8 mouse cellular contexts compared by ENCODE assay signal in genomic region chr5:74792301-74792700, GRCm38 (mm10).
DNase-seq lines count a peak whose midpoint lies in the region; ATAC-seq and TF ChIP-seq lines count a peak whose summit lies in the region.

No protein-coding gene starts in this region.

- peaks cover 6% of the 10 kb centered on the region; the same call in 1 of the 2 replicates for H3K9me3 ChIP-seq in E14TG2a.4 (ENCODE audit: low read length)
- 0 out of 2 replicates have a peak, but pooled peaks cover 3% of the 10 kb centered on the region for H3K9me3 ChIP-seq in forebrain, embryonic 16.5 days (ENCODE audit: control insufficient read depth, low read length)
- H3K9me3 ChIP-seq in heart, postnatal 0 days (replicated peaks; ENCODE audit: control insufficient read depth, low read length): no peaks in the 10 kb centered on the region
- no peaks in the 10 kb centered on the region for H3K9me3 ChIP-seq in liver, embryonic 12.5 days (replicated peaks)
- H3K9me3 ChIP-seq in neural tube, embryonic 12.5 days: no peaks in the 10 kb centered on the region

- no peak for TF ChIP-seq CTCF in E14TG2a.4 (conservative IDR thresholded peaks at IDR 0.05; ENCODE audit: low read length)
- peak; percentile 39 for TF ChIP-seq CTCF in heart, postnatal 0 days (IDR thresholded peaks at IDR 0.05; ENCODE audit: low read depth)

- H3K27me3 ChIP-seq in E14TG2a.4 (ENCODE audit: insufficient read depth, low read length): peaks cover 4% of the 10 kb centered on the region; the same call in 1 of the 2 replicates
- H3K27me3 ChIP-seq in forebrain, embryonic 16.5 days (replicated peaks; ENCODE audit: control insufficient read depth, insufficient read depth, low read length): no peaks in the 10 kb centered on the region; the same call in 1 of the 2 replicates
- H3K27me3 ChIP-seq in heart, postnatal 0 days (ENCODE audit: control insufficient read depth, insufficient read depth, low read length): no peaks in the 10 kb centered on the region
- H3K27me3 ChIP-seq in liver, embryonic 12.5 days (replicated peaks): no peaks in the 10 kb centered on the region
- H3K27me3 ChIP-seq in neural tube, embryonic 12.5 days (replicated peaks): 0 out of 2 replicates have a peak, but pooled peaks cover 4% of the 10 kb centered on the region

- peak overlapping the region; percentile 48 for H3K4me2 ChIP-seq in forebrain, embryonic 16.5 days (ENCODE audit: low read length)
- peak overlapping the region; percentile 38 for H3K4me2 ChIP-seq in heart, postnatal 0 days (ENCODE audit: low read depth, low read length)
- H3K4me2 ChIP-seq in liver, embryonic 12.5 days: peak overlapping the region; percentile 14
- peak overlapping the region; percentile 44 for H3K4me2 ChIP-seq in neural tube, embryonic 12.5 days (replicated peaks)

- peak overlapping the region; percentile 25; the same call in 1 of the 2 replicates for H3K9ac ChIP-seq in forebrain, embryonic 16.5 days (replicated peaks; ENCODE audit: low read depth, low read length)
- H3K9ac ChIP-seq in heart, postnatal 0 days (replicated peaks; ENCODE audit: low read depth, low read length): no peak overlapping the region
- no peak overlapping the region for H3K9ac ChIP-seq in liver, embryonic 12.5 days
- H3K9ac ChIP-seq in neural tube, embryonic 12.5 days: 0 out of 2 replicates have a peak overlapping the region, but pooled peaks have one; percentile 18

- H3K4me1 ChIP-seq in E14TG2a.4 (replicated peaks; ENCODE audit: low read depth, low read length): peaks cover 21% of the 10 kb centered on the region
- peaks cover 7% of the 10 kb centered on the region for H3K4me1 ChIP-seq in forebrain, embryonic 16.5 days (replicated peaks; ENCODE audit: control insufficient read depth, insufficient read depth, low read length)
- 0 out of 2 replicates have a peak, but pooled peaks cover 8% of the 10 kb centered on the region for H3K4me1 ChIP-seq in heart, postnatal 0 days (ENCODE audit: control insufficient read depth, insufficient read depth)
- H3K4me1 ChIP-seq in liver, embryonic 12.5 days: peaks cover 4% of the 10 kb centered on the region; the same call in 1 of the 2 replicates
- peaks cover 15% of the 10 kb centered on the region for H3K4me1 ChIP-seq in neural tube, embryonic 12.5 days

- peak overlapping the region; percentile 48 for H3K4me3 ChIP-seq in E14TG2a.4 (replicated peaks; ENCODE audit: low read length)
- H3K4me3 ChIP-seq in forebrain, embryonic 16.5 days (replicated peaks; ENCODE audit: low read length): peak overlapping the region; percentile 20; the same call in 1 of the 2 replicates
- H3K4me3 ChIP-seq in heart, postnatal 0 days (ENCODE audit: low read depth, low read length): 0 out of 2 replicates have a peak overlapping the region, but pooled peaks have one; percentile 4
- no peak overlapping the region for H3K4me3 ChIP-seq in liver, embryonic 12.5 days
- no peak overlapping the region for H3K4me3 ChIP-seq in neural tube, embryonic 12.5 days

- H3K36me3 ChIP-seq in E14TG2a.4 (ENCODE audit: insufficient read depth, low read length): no peaks in the 10 kb centered on the region
- H3K36me3 ChIP-seq in forebrain, embryonic 16.5 days (ENCODE audit: control insufficient read depth, insufficient read depth): no peaks in the 10 kb centered on the region
- H3K36me3 ChIP-seq in heart, postnatal 0 days (replicated peaks; ENCODE audit: control insufficient read depth, insufficient read depth, low read length): no peaks in the 10 kb centered on the region
- no peaks in the 10 kb centered on the region for H3K36me3 ChIP-seq in liver, embryonic 12.5 days
- no peaks in the 10 kb centered on the region for H3K36me3 ChIP-seq in neural tube, embryonic 12.5 days

- 2% methylated on average over 7 of the region's 7 CpGs for WGBS in forebrain, embryonic 16.5 days
- 1% methylated on average over 7 of the region's 7 CpGs for WGBS in heart, postnatal 0 days
- 3% methylated on average over 7 of the region's 7 CpGs for WGBS in liver, embryonic 12.5 days (ENCODE audit: insufficient replicate concordance)
- WGBS in neural tube, embryonic 12.5 days: 2% methylated on average over 7 of the region's 7 CpGs

- peak; percentile 81 for ATAC-seq in forebrain, embryonic 16.5 days
- peak; percentile 85 for ATAC-seq in heart, postnatal 0 days (ENCODE audit: insufficient read depth, low read depth)
- ATAC-seq in liver, embryonic 12.5 days: no peak
- peak; percentile 33; the same call in 1 of the 2 replicates for ATAC-seq in neural tube, embryonic 12.5 days (ENCODE audit: low FRiP score, low read depth)

- H3K27ac ChIP-seq in forebrain, embryonic 16.5 days (ENCODE audit: low read length): no peak overlapping the region
- peak overlapping the region; percentile 69 for H3K27ac ChIP-seq in heart, postnatal 0 days (ENCODE audit: low read depth)
- H3K27ac ChIP-seq in liver, embryonic 12.5 days: peak overlapping the region; percentile 41; the same call in 1 of the 2 replicates
- H3K27ac ChIP-seq in neural tube, embryonic 12.5 days: peak overlapping the region; percentile 15; the same call in 1 of the 2 replicates

- 0 out of 2 replicates have a peak, but pooled peaks have one; percentile 43 for TF ChIP-seq EP300 in heart, postnatal 0 days (IDR thresholded peaks at IDR 0.05; ENCODE audit: low read depth)

- peak; percentile 36 for DNase-seq in cerebellum, adult 11-12 months
- peak; percentile 88 for DNase-seq in heart, postnatal 0 days (ENCODE audit: low spot score)
- peak; percentile 92 to 96 for DNase-seq in kidney, postnatal 36 days
- DNase-seq in thymus, postnatal 36 days: peak; percentile 12 to 21

Comparison
In these comparisons a context has a peak if more than half of its experiments do, and no peak if none do; other contexts are left out.
1. H3K4me3 ChIP-seq: peak in E14TG2a.4 (single experiment), forebrain, embryonic 16.5 days (single experiment) and heart, postnatal 0 days (single experiment); none in liver, embryonic 12.5 days (single experiment) and neural tube, embryonic 12.5 days (single experiment).
2. DNase-seq: peak in every context shown above with its lines; median percentile 94 in kidney, postnatal 36 days; 88 in heart, postnatal 0 days; 36 in cerebellum, adult 11-12 months; 16 in thymus, postnatal 36 days.
3. H3K9ac ChIP-seq: peak in forebrain, embryonic 16.5 days (single experiment) and neural tube, embryonic 12.5 days (single experiment); none in heart, postnatal 0 days (single experiment) and liver, embryonic 12.5 days (single experiment).
4. Peak in every context shown above with its lines, with median percentiles within 50 percentile points of each other: H3K4me2 ChIP-seq.